In genomic region chr1:173016157-173016556, GRCm38 (mm10) we compare ENCODE assay signal across 20 mouse cellular contexts.
DNase-seq lines count a peak whose midpoint lies in the region; ATAC-seq lines count a peak whose summit lies in the region.
"Had no signal": no experiment of that assay in that cellular context is flagged by ENCODE, and none has a peak within 500 bp of the region (broad histone marks: within the 10 kb centered on the region; RNA-seq: fewer than 3 reads in every experiment).

No protein-coding gene starts in this region.

- ATAC-seq in frontal cortex, adult (ENCODE audit: low TSS enrichment) = peak; percentile 93
- ATAC-seq: activated CD4-positive, CD25-positive, alpha-beta regulatory T cell, adult 4 months; CD4-positive, CD25-positive, alpha-beta regulatory T cell, adult 4 months; Patski had no signal

- intact Hi-C loops in heart, postnatal 25 days (cut with DNase I) = no loop called here

- no peak for DNase-seq in frontal cortex, postnatal 25 days (ENCODE audit: low spot score in 2 of 2)
- DNase-seq in brain, adult 2 months (ENCODE audit: low read depth, low spot score) = peak; percentile 7
- DNase-seq in telencephalon, adult 2 months (ENCODE audit: low read depth, low spot score) = peak; percentile 11
- no peak for DNase-seq in heart, postnatal 25 days (ENCODE audit: low spot score)
- DNase-seq in cerebellum, adult 9-11 months = no peak
- DNase-seq: adrenal gland, adult 2 months; adrenal gland, adult 8-10 months; adrenal gland, postnatal 10 days; adrenal gland, postnatal 14 days; adrenal gland, postnatal 25 days; adrenal gland, postnatal 36 days; B cell, adult 2 months; cerebellum, adult 11 months; cerebellum, adult 11-12 months; cerebellum, adult 18-20 months; cerebellum, adult 2 months had no signal

Comparison
In these comparisons a context has a peak if more than half of its experiments do, and no peak if none do; other contexts are left out.
1. DNase-seq: peak in brain, adult 2 months (single experiment) and telencephalon, adult 2 months (single experiment); none in frontal cortex, postnatal 25 days (0 of 2), heart, postnatal 25 days (single experiment) and cerebellum, adult 9-11 months (single experiment).